Mouse (Mus musculus) lung, embryonic 16.5 days (tissue): Measurements from ENCODE around the gene Cog1. TPM values are rescaled to one million over a fixed set of nuclear protein-coding genes. Genes with fewer than 3 reads are reported as not detected.

ENCODE experiments used
- polyA plus RNA-seq: library from polyadenylated mRNA; unstranded; fragments of >200 nt; fragmentation: Nextera tagmentation; extraction: Ambion mirVana; gene quantifications from 2 replicates; pipeline ENCODE4 v1.2.1, GENCODE M21; 2015

Gene Cog1
- polyA plus RNA-seq, 1 experiment from 2014 or later, result 22.0 TPM

Other genes with a start within 250 kb of the Cog1 start
- gene Sstr2, start 29.8 kb upstream of the Cog1 start, polyA plus RNA-seq, result 3.0 and 4.2 TPM in 2 replicates
- 23.7 and 26.2 TPM in 2 replicates for gene Slc39a11, start 910 bp downstream of the Cog1 start, polyA plus RNA-seq
- gene Fam104a, start 35.0 kb downstream of the Cog1 start, polyA plus RNA-seq, result 39.8 and 40.3 TPM in 2 replicates
- 15.4 and 15.9 TPM in 2 replicates for gene D11Wsu47e, start 35.2 kb downstream of the Cog1 start, polyA plus RNA-seq
- gene Cpsf4l, start 60.8 kb downstream of the Cog1 start, polyA plus RNA-seq, result 0.90 and 3.1 TPM in 2 replicates
- 129 and 130 TPM in 2 replicates for gene Cdc42ep4, start 102.7 kb downstream of the Cog1 start, polyA plus RNA-seq